Mouse (Mus musculus): ENCODE results near the gene Elavl3. TPM values are rescaled to one million over a fixed set of nuclear protein-coding genes. Genes with fewer than 3 reads are reported as not detected.

Gene Elavl3
- polyA plus RNA-seq, 1 experiment from 2014 or later: 0.19 TPM

- Histone ChIP-seq H3K4me3 (ENCODE audit: low read depth, low read length) (no peak overlapping the region), H3K36me3 (ENCODE audit: control insufficient read depth, insufficient read depth, low read length) (peaks cover 39% of the 10 kb centered on the region), H3K4me1 (replicated peaks; ENCODE audit: control insufficient read depth, insufficient read depth, low read length) (peaks cover 18% of the 10 kb centered on the region), H3K9me3 (ENCODE audit: control insufficient read depth, low read length) (no peaks in the 10 kb centered on the region), H3K9ac (ENCODE audit: low read depth, low read length) (no peak overlapping the region; the same call in 1 of the 2 replicates), H3K27me3 (replicated peaks; ENCODE audit: control insufficient read depth, insufficient read depth, low read length) (no peaks in the 10 kb centered on the region), H3K27ac (ENCODE audit: low read depth, low read length) (no peak overlapping the region), H3K4me2 (no peak overlapping the region; the same call in none of the 2 replicates)
- no peak for DNase-seq (ENCODE audit: low spot score)
- 93% methylated on average over 12 of the region's 12 CpGs for WGBS
- ATAC-seq (replicated peaks; ENCODE audit: low FRiP score): no peak
These were observed 47.3 kb downstream of the Elavl3 start for GRCm38 (mm10) chr9:22004546-22004945.

- H3K27me3 ChIP-seq (replicated peaks; ENCODE audit: control insufficient read depth, insufficient read depth, low read length): peaks cover 3% of the 10 kb centered on the region; the same call in 1 of the 2 replicates
- peak overlapping the region; percentile 60 for H3K4me3 ChIP-seq (ENCODE audit: low read depth, low read length)
- DNase-seq (ENCODE audit: low spot score) (no peak), ATAC-seq (replicated peaks; ENCODE audit: low FRiP score) (peak; percentile 23)
- peaks cover 18% of the 10 kb centered on the region for H3K4me1 ChIP-seq (replicated peaks; ENCODE audit: control insufficient read depth, insufficient read depth, low read length)
- H3K27ac ChIP-seq (ENCODE audit: low read depth, low read length): peak overlapping the region; percentile 72
- peak overlapping the region; percentile 70 for H3K9ac ChIP-seq (ENCODE audit: low read depth, low read length)
- WGBS: under 1% methylated on average over 18 of the region's 18 CpGs
- peaks cover 27% of the 10 kb centered on the region for H3K36me3 ChIP-seq (ENCODE audit: control insufficient read depth, insufficient read depth, low read length)
- no peaks in the 10 kb centered on the region for H3K9me3 ChIP-seq (ENCODE audit: control insufficient read depth, low read length)
- peak overlapping the region; percentile 87 for H3K4me2 ChIP-seq
These were observed 48.7 kb downstream of the Elavl3 start for GRCm38 (mm10) chr9:22003163-22003554.

GRCm38 (mm10) chr9:22002194-22003162 is 49.3 kb downstream of the Elavl3 start, which contains the start of the genes Ccdc151 and Prkcsh:
Ccdc151 (minus strand) TSS chr9:22002634.
Prkcsh (plus strand) TSS chr9:22002806.
- Histone ChIP-seq H3K27me3 (replicated peaks; ENCODE audit: control insufficient read depth, insufficient read depth, low read length) (peaks cover 7% of the 10 kb centered on the region), H3K27ac (ENCODE audit: low read depth, low read length) (peak within 1 kb of the TSS; percentile 72)
- peak; percentile 99 for ATAC-seq (replicated peaks; ENCODE audit: low FRiP score)

GRCm38 (mm10) chr9:22001633-22002032 is 50.2 kb downstream of the Elavl3 start:
- Histone ChIP-seq H3K36me3 (ENCODE audit: control insufficient read depth, insufficient read depth, low read length) (peaks cover 19% of the 10 kb centered on the region; the same call in 1 of the 2 replicates), H3K9me3 (ENCODE audit: control insufficient read depth, low read length) (no peaks in the 10 kb centered on the region), H3K4me1 (replicated peaks; ENCODE audit: control insufficient read depth, insufficient read depth, low read length) (peaks cover 18% of the 10 kb centered on the region), H3K4me3 (ENCODE audit: low read depth, low read length) (no peak overlapping the region), H3K9ac (ENCODE audit: low read depth, low read length) (no peak overlapping the region), H3K4me2 (no peak overlapping the region), H3K27me3 (replicated peaks; ENCODE audit: control insufficient read depth, insufficient read depth, low read length) (peaks cover 7% of the 10 kb centered on the region), H3K27ac (ENCODE audit: low read depth, low read length) (no peak overlapping the region)
- DNase-seq (ENCODE audit: low spot score): no peak
- no peak for ATAC-seq (replicated peaks; ENCODE audit: low FRiP score)
- WGBS: 79% methylated on average over 4 of the region's 4 CpGs

More at GRCm38 (mm10) chr9:22002194-22003162, 49.3 kb downstream of the Elavl3 start, which contains the start of the genes Ccdc151 and Prkcsh:
- 7% methylated on average over 57 of the region's 57 CpGs for WGBS
- peaks cover 18% of the 10 kb centered on the region for H3K4me1 ChIP-seq (replicated peaks; ENCODE audit: control insufficient read depth, insufficient read depth, low read length)
- H3K9ac ChIP-seq (ENCODE audit: low read depth, low read length): peak within 1 kb of the TSS; percentile 70
- peaks cover 25% of the 10 kb centered on the region; the same call in 1 of the 2 replicates for H3K36me3 ChIP-seq (ENCODE audit: control insufficient read depth, insufficient read depth, low read length)
- H3K4me3 ChIP-seq (ENCODE audit: low read depth, low read length): peak within 1 kb of the TSS; percentile 60
- peak within 1 kb of the TSS; percentile 87 for H3K4me2 ChIP-seq
- peak; percentile 97 for DNase-seq (ENCODE audit: low spot score)
- no peaks in the 10 kb centered on the region for H3K9me3 ChIP-seq (ENCODE audit: control insufficient read depth, low read length)

- Histone ChIP-seq H3K4me3 (ENCODE audit: low read depth, low read length) (no peak overlapping the region), H3K4me1 (replicated peaks; ENCODE audit: control insufficient read depth, insufficient read depth, low read length) (peaks cover 18% of the 10 kb centered on the region), H3K4me2 (no peak overlapping the region), H3K27me3 (replicated peaks; ENCODE audit: control insufficient read depth, insufficient read depth, low read length) (peaks cover 7% of the 10 kb centered on the region), H3K9me3 (ENCODE audit: control insufficient read depth, low read length) (no peaks in the 10 kb centered on the region; the same call in 1 of the 2 replicates), H3K9ac (ENCODE audit: low read depth, low read length) (no peak overlapping the region), H3K27ac (ENCODE audit: low read depth, low read length) (no peak overlapping the region), H3K36me3 (ENCODE audit: control insufficient read depth, insufficient read depth, low read length) (peaks cover 7% of the 10 kb centered on the region; the same call in 1 of the 2 replicates)
- DNase-seq (ENCODE audit: low spot score) (no peak), ATAC-seq (replicated peaks; ENCODE audit: low FRiP score) (no peak)
- WGBS: 82% methylated on average over 6 of the region's 6 CpGs
These were observed 51.5 kb downstream of the Elavl3 start for GRCm38 (mm10) chr9:22000296-22000695.

GRCm38 (mm10) chr9:21996178-21996867 is 55.5 kb downstream of the Elavl3 start:
- Histone ChIP-seq H3K9ac (ENCODE audit: low read depth, low read length) (no peak overlapping the region), H3K27me3 (replicated peaks; ENCODE audit: control insufficient read depth, insufficient read depth, low read length) (peaks cover 35% of the 10 kb centered on the region), H3K9me3 (ENCODE audit: control insufficient read depth, low read length) (no peaks in the 10 kb centered on the region; the same call in 1 of the 2 replicates), H3K4me2 (no peak overlapping the region), H3K36me3 (ENCODE audit: control insufficient read depth, insufficient read depth, low read length) (no peaks in the 10 kb centered on the region), H3K27ac (ENCODE audit: low read depth, low read length) (no peak overlapping the region), H3K4me1 (replicated peaks; ENCODE audit: control insufficient read depth, insufficient read depth, low read length) (no peaks in the 10 kb centered on the region), H3K4me3 (ENCODE audit: low read depth, low read length) (no peak overlapping the region)
- no peak for ATAC-seq (replicated peaks; ENCODE audit: low FRiP score)
- 78% methylated on average over 3 of the region's 3 CpGs for WGBS
- DNase-seq (ENCODE audit: low spot score): no peak

- Histone ChIP-seq H3K4me2 (no peak overlapping the region), H3K9ac (ENCODE audit: low read depth, low read length) (no peak overlapping the region), H3K27ac (ENCODE audit: low read depth, low read length) (no peak overlapping the region), H3K27me3 (replicated peaks; ENCODE audit: control insufficient read depth, insufficient read depth, low read length) (peaks cover 69% of the 10 kb centered on the region), H3K36me3 (ENCODE audit: control insufficient read depth, insufficient read depth, low read length) (no peaks in the 10 kb centered on the region), H3K4me3 (ENCODE audit: low read depth, low read length) (no peak overlapping the region), H3K4me1 (replicated peaks; ENCODE audit: control insufficient read depth, insufficient read depth, low read length) (peaks cover 10% of the 10 kb centered on the region; the same call in 1 of the 2 replicates), H3K9me3 (ENCODE audit: control insufficient read depth, low read length) (no peaks in the 10 kb centered on the region; the same call in 1 of the 2 replicates)
- ATAC-seq (replicated peaks; ENCODE audit: low FRiP score): no peak
- DNase-seq (ENCODE audit: low spot score): no peak
- 73% methylated on average over 4 of the region's 4 CpGs for WGBS
These were observed 59.6 kb downstream of the Elavl3 start for GRCm38 (mm10) chr9:21992227-21992626.

All from liver, embryonic 11.5 days (tissue).